In the genomic region with DNA sequence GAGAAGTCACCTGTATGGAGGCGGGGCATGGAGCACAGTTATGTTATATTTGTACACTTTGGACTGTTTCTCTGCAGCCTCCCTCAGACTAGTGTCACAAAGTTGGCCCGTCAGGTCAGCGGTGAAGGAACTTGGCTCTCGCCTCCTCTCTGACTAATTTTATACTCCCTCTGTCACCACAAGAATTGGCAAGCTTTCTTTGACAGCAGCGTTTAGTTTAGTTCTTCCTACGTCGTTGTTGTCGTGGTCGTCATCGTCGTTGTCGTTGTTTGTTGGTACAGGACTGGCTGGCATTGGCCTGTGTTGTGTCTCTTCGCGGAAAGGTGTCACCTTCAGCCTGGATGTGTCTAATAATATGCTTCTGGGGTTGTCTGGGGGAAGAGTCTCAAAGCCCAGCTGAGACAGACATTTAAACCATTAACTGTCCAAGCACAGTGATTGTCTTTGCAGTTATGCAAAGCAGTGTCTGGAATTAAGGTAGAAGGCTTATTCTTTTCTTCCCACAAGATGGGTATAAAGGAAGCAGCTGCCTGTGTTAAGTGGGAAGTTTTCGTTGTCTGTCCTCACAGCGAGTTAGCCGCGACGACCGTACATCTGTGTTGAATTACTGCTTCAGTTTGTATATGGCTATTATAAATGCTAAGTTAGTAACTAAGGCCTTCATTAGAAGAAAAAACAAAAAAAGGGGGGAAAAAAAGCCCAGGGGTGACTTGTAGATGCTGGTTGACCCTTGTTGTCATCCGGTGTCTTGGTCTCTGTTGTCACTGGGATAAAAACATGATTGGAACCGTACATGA, we compare ENCODE assay signal across 16 mouse cellular contexts. TPM values are rescaled to one million over a fixed set of nuclear protein-coding genes. Genes with fewer than 3 reads are reported as not detected.
A peak's percentile ranks its signal among the peaks of the same experiment; 100 is the strongest.
DNase-seq lines count a peak whose midpoint lies in the region; ATAC-seq and TF ChIP-seq lines count a peak whose summit lies in the region.
"Had no signal": no experiment of that assay in that cellular context is flagged by ENCODE, and none has a peak within 500 bp of the region (broad histone marks: within the 10 kb centered on the region; RNA-seq: fewer than 3 reads in every experiment).

No protein-coding gene starts in this region.

- 64% methylated on average over 22 of the region's 22 CpGs for WGBS in heart, adult 2 months
- 53% methylated on average over 22 of the region's 22 CpGs for WGBS in embryonic facial prominence, embryonic 14.5 days
- 76% methylated on average over 22 of the region's 22 CpGs for WGBS in limb, embryonic 10.5 days
- 78% methylated on average over 22 of the region's 22 CpGs for WGBS in lung, adult 2 months

- H3K9ac ChIP-seq in heart, adult 2 months (ENCODE audit: low read depth, low read length), result peak overlapping the region; percentile 26; the same call in 1 of the 2 replicates
- no peak overlapping the region for H3K9ac ChIP-seq in embryonic facial prominence, embryonic 14.5 days (ENCODE audit: low read depth, low read length)
- H3K9ac ChIP-seq: midbrain, embryonic 12.5 days had no signal

- TF ChIP-seq CTCF in heart, adult 2 months (IDR thresholded peaks at IDR 0.05), result no peak
- no peak for TF ChIP-seq CTCF in lung, adult 2 months (IDR thresholded peaks at IDR 0.05; ENCODE audit: insufficient read depth, low read length)

- no peak for ATAC-seq in embryonic facial prominence, embryonic 14.5 days (ENCODE audit: low read depth)
- ATAC-seq: forebrain, embryonic 16.5 days; Patski had no signal

- H3K36me3 ChIP-seq in heart, adult 2 months (ENCODE audit: control insufficient read depth, insufficient read depth, low read length), result peaks cover 2% of the 10 kb centered on the region; the same call in 1 of the 2 replicates
- H3K36me3 ChIP-seq in embryonic facial prominence, embryonic 14.5 days (ENCODE audit: control insufficient read depth, insufficient read depth, low read length), result peaks cover 21% of the 10 kb centered on the region; the same call in 1 of the 2 replicates
- peaks cover 97% of the 10 kb centered on the region for H3K36me3 ChIP-seq in limb, embryonic 10.5 days

- H3K79me2 ChIP-seq in heart, adult 2 months (replicated peaks; ENCODE audit: control insufficient read depth, insufficient read depth, low read length), result 0 out of 2 replicates have a peak, but pooled peaks cover 1% of the 10 kb centered on the region

- peak overlapping the region; percentile 64 for H3K27ac ChIP-seq in heart, adult 2 months
- no peak overlapping the region for H3K27ac ChIP-seq in embryonic facial prominence, embryonic 14.5 days (replicated peaks; ENCODE audit: low read depth, low read length)
- H3K27ac ChIP-seq in limb, embryonic 10.5 days, result peak overlapping the region; percentile 61; the same call in 1 of the 2 replicates
- H3K27ac ChIP-seq: midbrain, embryonic 12.5 days; stomach, postnatal 0 days had no signal

- no peaks in the 10 kb centered on the region for H3K9me3 ChIP-seq in embryonic facial prominence, embryonic 14.5 days (ENCODE audit: control insufficient read depth, low read length)
- no peaks in the 10 kb centered on the region for H3K9me3 ChIP-seq in limb, embryonic 10.5 days (replicated peaks)
- H3K9me3 ChIP-seq: midbrain, embryonic 12.5 days had no signal

- peaks cover 11% of the 10 kb centered on the region for H3K4me1 ChIP-seq in heart, adult 2 months (ENCODE audit: control insufficient read depth, insufficient read depth, low read length)
- peaks cover 33% of the 10 kb centered on the region for H3K4me1 ChIP-seq in embryonic facial prominence, embryonic 14.5 days (ENCODE audit: control insufficient read depth, insufficient read depth, low read length)
- peaks cover 45% of the 10 kb centered on the region for H3K4me1 ChIP-seq in limb, embryonic 10.5 days
- H3K4me1 ChIP-seq in lung, adult 2 months (ENCODE audit: control insufficient read depth, insufficient read depth, low read length), result peaks cover 3% of the 10 kb centered on the region; the same call in 1 of the 2 replicates

- H3K4me3 ChIP-seq in heart, adult 2 months, result no peak overlapping the region
- no peak overlapping the region for H3K4me3 ChIP-seq in embryonic facial prominence, embryonic 14.5 days (ENCODE audit: low read depth, low read length)
- no peak overlapping the region for H3K4me3 ChIP-seq in limb, embryonic 10.5 days
- H3K4me3 ChIP-seq in lung, adult 2 months (replicated peaks; ENCODE audit: extremely low read depth, low read depth, low read length), result no peak overlapping the region
- H3K4me3 ChIP-seq: midbrain, embryonic 12.5 days had no signal

- no peak for TF ChIP-seq POLR2A in heart, adult 2 months (IDR thresholded peaks at IDR 0.05; ENCODE audit: insufficient read depth, low read depth, low read length)
- no peak for TF ChIP-seq POLR2A in lung, adult 2 months (IDR thresholded peaks at IDR 0.05; ENCODE audit: borderline replicate concordance, extremely low read depth, low read depth, low read length)

- DNase-seq in adrenal gland, adult (ENCODE audit: inconsistent age in 2 of 2, low spot score in 1 of 2), result peak; percentile 41 to 77
- DNase-seq in adrenal gland, adult 8-10 months, result no peak
- peak in 1 of 2 experiments; percentile 63 for DNase-seq in heart, adult 2 months
- no peak for DNase-seq in heart, postnatal 36 days
- DNase-seq in embryonic facial prominence, embryonic 14.5 days (ENCODE audit: low spot score), result peak; percentile 71
- DNase-seq in limb, embryonic 10.5 days (ENCODE audit: low spot score), result no peak
- no peak for DNase-seq in right cerebral cortex, postnatal 25 days
- DNase-seq in lung, adult 2 months, result no peak
- DNase-seq: cerebellum, adult 2 months; kidney, postnatal 10 days; layer of hippocampus, adult 9-11 months; spleen, adult 18-20 months had no signal

- H3K27me3 ChIP-seq in heart, adult 2 months (ENCODE audit: control insufficient read depth, insufficient read depth, low read length), result no peaks in the 10 kb centered on the region
- no peaks in the 10 kb centered on the region for H3K27me3 ChIP-seq in embryonic facial prominence, embryonic 14.5 days (replicated peaks; ENCODE audit: control insufficient read depth, insufficient read depth, low read length)
- no peaks in the 10 kb centered on the region for H3K27me3 ChIP-seq in limb, embryonic 10.5 days (ENCODE audit: low read depth, poor library complexity, severe bottlenecking)
- H3K27me3 ChIP-seq: midbrain, embryonic 12.5 days; Patski had no signal

- no peak overlapping the region for H3K4me2 ChIP-seq in embryonic facial prominence, embryonic 14.5 days (ENCODE audit: low read depth, low read length)
- H3K4me2 ChIP-seq: midbrain, embryonic 12.5 days had no signal

- TF ChIP-seq EP300 in heart, adult 2 months (IDR thresholded peaks at IDR 0.05; ENCODE audit: insufficient read depth, low read depth, low read length), result 0 out of 2 replicates have a peak, but pooled peaks have one; percentile 32

- intact Hi-C loops in heart, adult 2 months (cut with DNase I), result no loop called here
- intact Hi-C loops in heart, postnatal 36 days (cut with DNase I), result loop anchor here (5.0 kb wide), 1 partner anchor 95 kb away; no protein-coding TSS in a partner anchor

RNA-seq across cellular contexts. Expression of gene Bcl2l11, which starts 11.8 kb away (rescaled TPM):
- 10 to 100 TPM; 10.2 to 43.3 (median 41.6) TPM for total RNA-seq in adrenal gland, adult 8-10 months (2022)
- 10 to 100 TPM; 13.5 to 19.9 TPM for total RNA-seq in heart, adult 2 months (2021)
- 10.9 and 14.9 TPM in 2 replicates for polyA plus RNA-seq in heart, adult 2 months (2012; rRNA removed)
- 10 to 100 TPM; 17.7 to 21.9 TPM for total RNA-seq in heart, postnatal 36 days (2021)
- polyA plus RNA-seq in embryonic facial prominence, embryonic 14.5 days (2014; fragmentation: Nextera tagmentation; extraction: Ambion mirVana), result 13.3 and 15.0 TPM in 2 replicates
- 28.4 and 35.9 TPM in 2 replicates for polyA plus RNA-seq in limb, embryonic 10.5 days (2016; fragmentation: Nextera tagmentation; extraction: Ambion mirVana)
- polyA plus RNA-seq in lung, adult 2 months (2012; rRNA removed), result 22.3 and 24.5 TPM in 2 replicates

Comparison
In these comparisons a context has a peak if more than half of its experiments do, and no peak if none do; other contexts are left out.
1. DNase-seq: peak in adrenal gland, adult (2 of 2) and embryonic facial prominence, embryonic 14.5 days (single experiment); none in adrenal gland, adult 8-10 months (single experiment), heart, postnatal 36 days (0 of 2), limb, embryonic 10.5 days (single experiment), right cerebral cortex, postnatal 25 days (single experiment) and lung, adult 2 months (single experiment).